Mouse (Mus musculus): ENCODE data around the gene Kirrel3.

DNA sequence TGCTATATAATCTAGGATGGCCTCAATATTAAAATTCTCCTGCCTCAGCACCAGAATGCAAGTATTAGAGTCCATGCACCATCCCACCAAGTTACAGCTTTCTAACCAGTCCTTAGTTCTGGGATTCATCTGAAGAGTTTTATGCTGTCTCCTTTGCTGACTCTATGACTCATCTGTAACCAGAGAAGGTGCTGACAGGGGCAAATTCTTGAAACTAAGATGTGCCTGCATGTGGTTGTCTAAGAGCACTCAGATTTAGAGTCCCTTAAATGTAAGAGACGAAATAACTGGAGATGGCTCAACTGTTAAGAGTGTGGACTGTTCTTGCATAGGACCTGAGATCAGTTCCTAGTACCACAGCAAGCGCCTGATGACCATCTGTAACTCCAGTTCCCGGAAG, 295.7 kb downstream of the Kirrel3 start:
- TF ChIP-seq CTCF (IDR thresholded peaks at IDR 0.05) (no peak), EP300 (IDR thresholded peaks at IDR 0.05) (no peak)

Measured in lung, postnatal 0 days (tissue).